Mouse (Mus musculus) hindbrain, embryonic 15.5 days (tissue): Measurements from ENCODE around the gene Ap1s2. TPM values are rescaled to one million over a fixed set of nuclear protein-coding genes. Genes with fewer than 3 reads are reported as not detected.

Experiments used
- ATAC-seq: fragments of 200-750 bp; cut with Nextera tagmentation; 2 replicates; pipeline ENCODE4 v1.8.0; 2017; ENCODE audit warnings: low read depth, moderate number of reproducible peaks, moderate TSS enrichment; ENCODE audit not compliant: low FRiP score
- H3K27ac ChIP-seq: fragments of 300-500 bp; sonication (generic); replicated peaks from 2 replicates; pipeline ENCODE4 v1.5.1; 2015; ENCODE audit warnings: mild to moderate bottlenecking, inconsistent platforms
- H3K27me3 ChIP-seq: fragments of 300-500 bp; sonication (generic); 2 replicates; pipeline ENCODE4 v1.6.1; 2015; ENCODE audit warnings: control low read depth, inconsistent platforms
- H3K36me3 ChIP-seq: fragments of 300-500 bp; sonication (generic); 2 replicates; pipeline ENCODE4 v1.6.1; 2015; ENCODE audit warnings: control low read depth, inconsistent platforms
- H3K4me1 ChIP-seq: fragments of 300-500 bp; sonication (generic); replicated peaks from 2 replicates; pipeline ENCODE4 v1.6.1; 2015; ENCODE audit warnings: control low read depth, inconsistent platforms
- H3K4me2 ChIP-seq: fragments of 300-500 bp; sonication (generic); 2 replicates; pipeline ENCODE4 v1.6.1; 2015; ENCODE audit warnings: moderate library complexity, mild to moderate bottlenecking, inconsistent platforms
- H3K4me3 ChIP-seq: fragments of 300-500 bp; sonication (generic); 2 replicates; pipeline ENCODE4 v1.5.1; 2015; ENCODE audit warnings: mild to moderate bottlenecking, inconsistent platforms
- H3K9ac ChIP-seq: fragments of 300-500 bp; sonication (generic); 2 replicates; pipeline ENCODE4 v1.6.1; 2015; ENCODE audit warnings: inconsistent platforms
- H3K9me3 ChIP-seq: fragments of 300-500 bp; sonication (generic); 2 replicates; pipeline ENCODE4 v1.6.1; 2016; ENCODE audit warnings: control low read depth, inconsistent platforms
- WGBS: fragments of 180-500 bp; shearing (Covaris S2); methylation state at CpG from one replicate; pipeline ENCODE4 v1.1.7; 2015; 5-methylcytosine and 5-hydroxymethylcytosine counted together
- polyA plus RNA-seq: library from polyadenylated mRNA; unstranded; fragments of >200 nt; fragmentation: Nextera tagmentation; extraction: Ambion mirVana; gene quantifications from 2 replicates; pipeline ENCODE4 v1.2.1, GENCODE M21; 2015

Gene Ap1s2
- polyA plus RNA-seq, 1 experiment from 2014 or later: 123 TPM

DNA sequence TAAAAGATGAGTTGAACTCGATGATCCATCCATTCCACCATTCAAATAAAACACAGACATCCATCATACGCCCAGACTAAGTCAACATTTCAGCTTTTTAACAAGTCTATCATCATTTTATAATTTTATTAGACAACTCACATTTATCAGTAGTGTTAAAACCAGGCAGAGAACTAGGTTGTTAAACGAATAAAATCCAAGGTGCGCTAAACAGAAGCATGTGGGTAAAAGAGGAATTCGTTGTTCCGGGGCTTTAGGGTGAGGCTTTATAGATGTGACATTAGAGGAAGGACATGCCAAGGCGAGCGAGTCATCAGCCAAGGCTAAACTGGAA, 847 bp upstream of the Ap1s2 start:
- 33% methylated on average over 8 of the region's 8 CpGs for WGBS
- no peak for ATAC-seq

DNA sequence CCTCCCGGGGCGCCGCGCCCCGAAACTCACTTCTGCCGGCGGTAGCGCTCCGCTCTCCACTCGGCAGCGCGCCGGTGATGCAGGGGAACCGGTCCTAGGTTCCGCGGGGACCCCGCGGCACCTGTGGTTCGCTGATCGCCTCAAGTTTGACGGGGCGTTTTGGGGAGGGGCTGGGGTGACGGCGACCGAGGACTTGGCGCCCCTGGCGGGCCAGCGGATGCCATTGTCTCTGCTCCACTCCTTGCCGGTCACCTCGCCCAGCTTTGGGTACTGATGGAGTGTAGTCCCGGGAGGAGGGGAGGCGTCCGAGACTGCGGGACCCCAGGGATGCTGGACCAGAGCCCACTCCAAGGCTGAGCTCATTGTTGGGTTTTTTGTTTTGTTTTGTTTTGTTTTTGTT, 564 bp downstream of the Ap1s2 start:
- 18% methylated on average over 34 of the region's 34 CpGs for WGBS
- Histone ChIP-seq H3K9ac (peak overlapping the region; percentile 66), H3K4me1 (no peaks in the 10 kb centered on the region), H3K36me3 (no peaks in the 10 kb centered on the region), H3K27me3 (no peaks in the 10 kb centered on the region), H3K27ac (peak overlapping the region; percentile 92), H3K9me3 (no peaks in the 10 kb centered on the region), H3K4me3 (peak overlapping the region; percentile 70), H3K4me2 (peak overlapping the region; percentile 54)
- ATAC-seq: peak; percentile 12

More for the DNA sequence above, 847 bp upstream of the Ap1s2 start:
- Histone ChIP-seq H3K27me3 (no peaks in the 10 kb centered on the region), H3K4me1 (no peaks in the 10 kb centered on the region), H3K36me3 (no peaks in the 10 kb centered on the region), H3K4me3 (peak overlapping the region; percentile 70), H3K4me2 (peak overlapping the region; percentile 54), H3K9me3 (no peaks in the 10 kb centered on the region), H3K9ac (peak overlapping the region; percentile 59), H3K27ac (peak overlapping the region; percentile 92)

DNA sequence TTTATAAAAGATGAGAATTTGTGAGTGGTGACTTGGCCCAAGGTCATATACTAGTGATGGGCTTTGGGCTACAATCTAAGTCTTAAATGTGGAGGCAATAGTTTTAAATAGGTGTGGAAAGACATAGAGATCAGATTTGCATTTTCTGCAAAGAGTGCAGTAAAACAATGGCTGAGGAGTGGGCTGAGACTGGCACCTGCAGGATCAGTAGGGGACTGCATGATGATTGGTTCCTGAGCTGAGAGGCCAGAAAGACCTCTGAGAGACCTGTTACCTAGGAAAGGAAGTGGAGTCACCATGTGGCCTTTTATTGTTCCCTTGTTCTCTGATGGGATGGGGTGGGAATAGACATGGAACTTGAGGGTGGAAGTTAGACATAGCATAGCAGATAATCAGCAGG, 4.0 kb downstream of the Ap1s2 start:
- no peak overlapping the region for H3K27ac ChIP-seq
- H3K4me2 ChIP-seq: no peak overlapping the region
- no peaks in the 10 kb centered on the region for H3K36me3 ChIP-seq
- no peak for ATAC-seq
- H3K4me1 ChIP-seq: no peaks in the 10 kb centered on the region
- no peaks in the 10 kb centered on the region for H3K9me3 ChIP-seq
- no peak overlapping the region for H3K9ac ChIP-seq
- no peak overlapping the region for H3K4me3 ChIP-seq
- no peaks in the 10 kb centered on the region for H3K27me3 ChIP-seq

DNA sequence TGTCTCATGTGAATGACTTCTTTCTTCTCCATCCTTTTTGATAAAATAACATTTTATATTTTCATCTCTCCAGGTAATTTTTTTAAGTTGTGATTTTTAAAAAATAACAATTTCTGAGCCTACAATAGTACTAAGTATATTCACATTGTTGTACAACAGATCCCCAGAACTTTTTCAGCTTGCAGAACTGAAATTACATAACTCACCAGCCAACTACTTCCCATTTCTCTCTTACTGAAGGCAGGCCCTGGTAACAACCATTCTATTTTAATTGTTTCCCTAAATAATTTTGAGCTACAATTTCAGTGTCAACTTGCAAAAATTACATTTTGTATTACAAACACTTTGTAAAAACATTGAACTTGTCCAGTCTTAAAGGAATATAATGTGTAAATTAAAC, 20.7 kb downstream of the Ap1s2 start:
- Histone ChIP-seq H3K4me3 (no peak overlapping the region), H3K27ac (no peak overlapping the region), H3K4me2 (no peak overlapping the region), H3K27me3 (0 out of 2 replicates have a peak, but pooled peaks cover 5% of the 10 kb centered on the region), H3K4me1 (no peaks in the 10 kb centered on the region), H3K9ac (no peak overlapping the region), H3K36me3 (no peaks in the 10 kb centered on the region), H3K9me3 (no peaks in the 10 kb centered on the region)
- no peak for ATAC-seq

DNA sequence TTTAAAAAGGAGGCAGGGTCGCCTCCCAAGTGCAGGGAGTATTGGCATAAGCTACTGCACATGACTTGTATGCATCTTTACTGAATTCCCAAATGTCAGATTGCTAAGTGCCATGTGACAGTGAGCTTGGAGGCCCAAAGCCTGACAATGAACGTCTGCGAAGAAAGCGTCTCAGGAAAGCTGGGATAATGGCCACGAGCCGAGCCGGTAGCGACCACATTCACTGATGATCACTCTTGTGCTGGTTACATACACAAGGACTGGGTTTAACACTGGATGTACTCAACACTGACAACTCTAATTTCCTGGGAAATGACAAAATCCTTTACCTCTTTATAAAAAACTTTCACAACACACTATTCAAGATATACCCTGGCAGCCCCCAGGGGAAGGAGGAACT, 25.9 kb downstream of the Ap1s2 start:
- Histone ChIP-seq H3K4me3 (no peak overlapping the region), H3K4me2 (no peak overlapping the region), H3K4me1 (no peaks in the 10 kb centered on the region), H3K9me3 (no peaks in the 10 kb centered on the region), H3K36me3 (no peaks in the 10 kb centered on the region), H3K27ac (no peak overlapping the region), H3K27me3 (0 out of 2 replicates have a peak, but pooled peaks cover 3% of the 10 kb centered on the region), H3K9ac (no peak overlapping the region)
- WGBS: 82% methylated on average over 8 of the region's 8 CpGs
- no peak for ATAC-seq

DNA sequence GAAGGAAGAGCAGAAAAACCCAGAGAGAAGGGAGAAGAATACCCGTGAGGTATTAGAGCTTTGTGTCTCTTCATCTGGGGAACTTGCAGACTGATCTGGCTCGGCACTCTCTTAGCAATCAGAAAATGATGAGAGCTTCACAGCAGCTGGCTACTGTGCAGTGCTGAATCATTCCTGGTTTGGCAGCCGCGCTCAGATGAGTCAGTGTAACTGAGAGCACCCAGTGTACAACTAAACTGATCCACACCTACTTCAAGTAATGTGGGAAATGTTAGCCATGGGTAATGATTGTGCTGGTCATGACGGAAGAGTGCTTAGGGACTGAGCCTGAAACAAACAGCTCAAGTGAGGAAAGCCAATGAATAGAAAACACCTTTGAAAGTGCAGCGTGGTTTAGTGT, 29.8 kb downstream of the Ap1s2 start:
- 91% methylated on average over 6 of the region's 6 CpGs for WGBS
- H3K27ac ChIP-seq: no peak overlapping the region
- H3K4me3 ChIP-seq: no peak overlapping the region
- H3K36me3 ChIP-seq: no peaks in the 10 kb centered on the region; the same call in 1 of the 2 replicates
- 0 out of 2 replicates have a peak, but pooled peaks cover 3% of the 10 kb centered on the region for H3K27me3 ChIP-seq
- no peak overlapping the region for H3K9ac ChIP-seq
- no peaks in the 10 kb centered on the region for H3K4me1 ChIP-seq
- H3K4me2 ChIP-seq: no peak overlapping the region
- no peak for ATAC-seq
- no peaks in the 10 kb centered on the region for H3K9me3 ChIP-seq

DNA sequence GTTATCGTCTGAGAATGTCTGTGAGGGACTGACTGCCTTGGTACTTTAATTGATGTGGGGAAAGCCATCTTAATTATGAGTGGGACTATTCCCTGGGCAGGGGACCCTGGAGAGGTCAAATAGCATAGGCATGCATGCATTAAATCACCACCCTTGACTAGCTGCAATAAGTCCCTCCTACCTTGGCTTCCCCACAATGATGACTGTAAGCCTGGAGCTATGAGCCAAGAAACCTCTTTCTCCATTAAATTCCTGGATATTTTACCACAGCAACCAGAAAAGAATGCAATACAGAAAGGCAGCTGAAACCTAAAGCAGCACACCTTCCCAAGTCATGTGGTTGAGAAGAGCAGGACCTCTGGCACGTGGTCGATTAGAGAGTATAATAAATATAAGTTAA, 35.6 kb downstream of the Ap1s2 start:
- Histone ChIP-seq H3K4me3 (no peak overlapping the region), H3K4me2 (no peak overlapping the region), H3K4me1 (no peaks in the 10 kb centered on the region), H3K9ac (no peak overlapping the region), H3K27me3 (no peaks in the 10 kb centered on the region), H3K36me3 (peaks cover 5% of the 10 kb centered on the region; the same call in 1 of the 2 replicates), H3K9me3 (no peaks in the 10 kb centered on the region), H3K27ac (no peak overlapping the region)
- no peak for ATAC-seq
- WGBS: 84% methylated on average over 3 of the region's 3 CpGs

DNA sequence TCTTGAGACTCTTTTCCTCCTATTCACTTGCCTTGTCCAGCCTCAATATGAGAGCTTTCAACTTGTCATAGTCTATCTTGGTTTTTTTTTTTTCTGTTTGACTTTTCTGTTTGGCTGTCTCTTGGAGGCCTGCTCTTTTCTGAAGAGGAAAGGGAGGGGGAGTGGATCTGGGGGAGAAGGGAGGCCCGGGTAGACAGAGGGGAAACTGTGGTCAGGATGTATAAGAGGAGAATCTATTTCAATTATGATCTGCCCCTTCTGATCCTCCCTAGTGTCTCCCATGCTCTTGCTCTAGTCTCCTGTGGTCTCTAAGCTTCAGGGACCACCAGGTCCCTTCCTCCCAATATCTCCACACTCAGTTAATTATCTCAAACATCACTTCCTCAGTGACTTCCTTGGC, 42.8 kb downstream of the Ap1s2 start:
- no peak overlapping the region for H3K27ac ChIP-seq
- no peak overlapping the region for H3K4me3 ChIP-seq
- WGBS: 85% methylated on average over 1 of the region's 1 CpGs
- no peak for ATAC-seq
- H3K9me3 ChIP-seq: no peaks in the 10 kb centered on the region
- H3K9ac ChIP-seq: no peak overlapping the region
- H3K36me3 ChIP-seq: peaks cover 14% of the 10 kb centered on the region
- H3K4me1 ChIP-seq: no peaks in the 10 kb centered on the region
- H3K4me2 ChIP-seq: no peak overlapping the region
- H3K27me3 ChIP-seq: no peaks in the 10 kb centered on the region

DNA sequence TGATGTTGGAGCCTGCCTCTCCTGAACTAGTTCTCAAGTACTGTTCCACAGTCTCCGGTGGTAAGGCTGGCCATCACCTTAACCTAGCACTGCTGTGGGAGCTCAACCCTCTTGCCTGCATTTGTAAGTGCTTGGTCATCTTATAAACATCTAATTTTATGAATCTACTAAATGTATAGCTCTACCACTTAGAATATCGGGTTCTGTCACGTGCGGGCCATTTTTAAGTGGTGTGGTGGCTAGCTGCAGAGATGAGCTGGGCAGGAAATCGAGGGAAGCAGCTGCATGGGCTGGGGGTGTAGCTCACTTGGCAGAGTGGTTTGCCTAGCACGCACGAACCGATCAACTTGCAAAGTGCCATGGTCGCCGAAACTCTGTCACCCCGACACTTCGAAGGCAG, 48.6 kb downstream of the Ap1s2 start:
- H3K4me2 ChIP-seq: peak overlapping the region; percentile 53
- H3K27ac ChIP-seq: peak overlapping the region; percentile 95
- H3K9me3 ChIP-seq: no peaks in the 10 kb centered on the region
- 38% methylated on average over 12 of the region's 12 CpGs for WGBS
- ATAC-seq: no peak
- H3K27me3 ChIP-seq: no peaks in the 10 kb centered on the region
- H3K4me1 ChIP-seq: peaks cover 5% of the 10 kb centered on the region; the same call in 1 of the 2 replicates
- H3K9ac ChIP-seq: peak overlapping the region; percentile 84
- H3K36me3 ChIP-seq: peaks cover 10% of the 10 kb centered on the region
- H3K4me3 ChIP-seq: peak overlapping the region; percentile 79

DNA sequence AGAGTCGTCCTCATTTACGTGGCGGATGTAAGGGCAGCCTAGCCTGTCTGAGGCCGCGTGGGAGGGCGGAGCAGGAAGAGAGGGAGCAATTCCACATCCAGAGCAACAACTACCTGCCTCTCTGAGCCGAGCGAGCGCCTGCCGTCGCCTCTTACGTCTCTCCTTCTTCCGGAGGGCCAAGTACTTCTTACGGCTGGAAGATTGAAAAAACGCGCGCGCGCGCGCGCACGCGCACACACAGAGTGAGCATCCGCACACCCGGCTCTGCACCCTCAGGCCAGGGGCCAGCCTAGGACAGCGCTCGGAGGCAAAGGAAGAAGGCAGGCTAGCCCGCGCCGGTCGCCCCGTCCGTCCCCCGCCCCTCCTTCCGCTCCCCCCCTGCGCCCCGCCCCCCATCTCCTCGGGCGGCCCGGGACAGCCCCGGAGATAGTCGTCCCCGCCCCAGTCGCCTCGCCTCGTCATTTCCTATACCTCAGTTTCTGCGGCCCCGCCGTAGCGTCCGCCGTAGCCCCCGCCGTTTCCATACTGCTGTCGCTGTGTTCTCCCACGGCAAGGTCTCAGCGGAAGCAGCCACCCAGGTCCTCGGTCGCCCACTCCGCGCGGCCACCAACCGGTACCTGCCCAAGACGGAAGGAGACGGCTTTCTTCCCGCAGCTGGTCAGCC, 49.1 kb downstream of the Ap1s2 start:
- peak overlapping the region; percentile 84 for H3K9ac ChIP-seq
- peak overlapping the region; percentile 79 for H3K4me3 ChIP-seq
- H3K4me1 ChIP-seq: peaks cover 5% of the 10 kb centered on the region; the same call in 1 of the 2 replicates
- peak overlapping the region; percentile 53 for H3K4me2 ChIP-seq
- peak; percentile 94 for ATAC-seq
- no peaks in the 10 kb centered on the region for H3K9me3 ChIP-seq
- H3K27me3 ChIP-seq: no peaks in the 10 kb centered on the region
- 26% methylated on average over 53 of the region's 67 CpGs for WGBS
- H3K36me3 ChIP-seq: peaks cover 10% of the 10 kb centered on the region
- peak overlapping the region; percentile 95 for H3K27ac ChIP-seq

DNA sequence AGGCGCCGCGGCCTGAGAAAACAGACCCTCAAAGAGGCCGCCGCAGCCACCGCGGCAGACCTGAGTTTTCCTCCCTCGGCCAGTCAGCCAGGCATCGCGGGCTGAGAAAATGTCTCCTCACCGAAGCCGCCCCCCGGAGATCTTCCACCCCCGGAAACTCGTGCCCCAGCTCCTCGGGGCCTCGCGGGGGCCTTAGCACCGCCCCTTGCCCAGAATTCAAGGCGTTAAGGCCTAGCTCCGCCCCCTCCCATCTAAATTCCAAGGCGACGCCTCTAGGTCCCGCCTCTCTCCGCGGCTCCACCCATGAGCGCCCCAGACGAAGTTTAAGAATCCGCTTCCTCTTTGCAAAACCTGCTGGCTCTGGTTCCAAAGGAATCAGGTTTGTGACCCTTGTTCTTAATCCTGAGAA, 49.7 kb downstream of the Ap1s2 start, which contains the start of gene Zrsr2:
TSS of gene Zrsr2 (minus strand) at position 195 of the 409 bp plus-strand sequence.
- Histone ChIP-seq H3K4me2 (peak within 1 kb of the TSS; percentile 53), H3K4me3 (peak within 1 kb of the TSS; percentile 79), H3K4me1 (peaks cover 5% of the 10 kb centered on the region; the same call in 1 of the 2 replicates), H3K36me3 (peaks cover 5% of the 10 kb centered on the region), H3K27me3 (no peaks in the 10 kb centered on the region), H3K9me3 (no peaks in the 10 kb centered on the region), H3K9ac (peak within 1 kb of the TSS; percentile 84), H3K27ac (peak within 1 kb of the TSS; percentile 95)
- 13% methylated on average over 28 of the region's 29 CpGs for WGBS
- peak; percentile 96 for ATAC-seq

DNA sequence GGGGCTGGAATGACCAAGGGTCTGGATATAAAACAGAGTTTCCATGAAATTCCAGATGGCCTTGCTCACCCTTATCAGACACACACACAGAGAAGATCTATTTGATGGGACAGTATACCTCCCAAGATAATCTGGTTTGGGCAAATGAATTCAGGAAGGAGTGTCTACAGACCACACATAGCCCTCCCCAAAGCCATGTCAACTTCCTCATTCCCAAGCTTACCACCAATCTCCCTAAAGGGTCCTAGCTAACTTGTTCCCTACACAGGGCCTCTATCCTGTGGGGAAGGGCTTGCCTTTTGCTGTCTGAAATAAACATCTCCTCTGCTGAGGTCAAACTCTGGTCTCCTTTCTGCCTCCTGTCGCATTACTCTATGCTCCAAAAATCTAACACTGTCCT, 72.3 kb downstream of the Ap1s2 start:
- 96% methylated on average over 1 of the region's 1 CpGs for WGBS
- H3K9ac ChIP-seq: no peak overlapping the region
- H3K4me2 ChIP-seq: no peak overlapping the region
- no peaks in the 10 kb centered on the region for H3K9me3 ChIP-seq
- H3K36me3 ChIP-seq: no peaks in the 10 kb centered on the region
- H3K27ac ChIP-seq: no peak overlapping the region
- H3K4me3 ChIP-seq: no peak overlapping the region
- H3K4me1 ChIP-seq: no peaks in the 10 kb centered on the region
- no peak for ATAC-seq
- H3K27me3 ChIP-seq: no peaks in the 10 kb centered on the region

DNA sequence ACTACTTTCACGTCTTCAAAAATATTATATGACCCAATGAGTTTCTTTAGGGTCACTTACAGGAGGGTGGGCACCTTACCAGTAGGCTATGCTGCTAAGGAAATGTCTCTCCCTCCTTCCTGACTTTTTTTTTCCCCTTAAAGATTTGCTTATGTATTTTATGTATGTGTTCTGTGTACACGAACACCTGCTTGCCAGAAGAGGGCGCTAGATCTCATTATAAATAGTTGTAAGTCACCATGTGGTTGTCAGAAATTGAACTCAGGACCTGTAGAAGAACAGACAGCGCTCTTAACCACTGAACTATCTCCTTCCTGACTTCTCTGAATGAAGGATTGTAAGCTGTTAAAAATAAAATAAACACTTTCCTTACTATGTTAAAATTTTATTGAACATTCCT, 72.7 kb downstream of the Ap1s2 start:
- Histone ChIP-seq H3K36me3 (no peaks in the 10 kb centered on the region), H3K9me3 (no peaks in the 10 kb centered on the region), H3K27ac (no peak overlapping the region), H3K4me3 (no peak overlapping the region), H3K4me1 (no peaks in the 10 kb centered on the region), H3K4me2 (no peak overlapping the region), H3K27me3 (no peaks in the 10 kb centered on the region), H3K9ac (no peak overlapping the region)
- ATAC-seq: no peak
- WGBS: 51% methylated on average over 4 of the region's 4 CpGs
